Mouse (Mus musculus): ENCODE data around the gene Mylk.
"Not testable (repeated sequence)": the region's sequence is repeated elsewhere in the genome, so short reads cannot be mapped to it uniquely, and the experiment has no call there.

The Mylk gene

DNA sequence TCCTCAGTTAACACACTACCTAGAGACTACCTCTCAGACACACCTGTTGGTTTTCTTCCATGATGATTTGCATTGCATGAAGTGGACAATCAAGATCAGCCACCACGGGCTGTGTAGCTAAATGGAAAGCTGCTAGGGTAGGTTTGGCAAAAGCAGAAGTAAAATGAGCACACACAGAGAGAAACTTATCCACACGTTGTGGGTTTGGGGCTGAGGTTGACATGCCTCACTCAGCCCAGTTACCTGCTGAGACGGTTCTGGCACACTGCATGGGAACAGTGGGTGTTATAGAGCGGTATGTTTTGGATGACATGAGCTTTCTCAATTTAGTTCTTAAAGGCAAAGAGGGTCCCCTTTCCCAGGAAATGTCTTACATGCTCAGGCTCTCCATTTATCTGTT, 25.1 kb downstream of the Mylk start:
- DNase-seq (ENCODE audit: low spot score): no peak

DNA sequence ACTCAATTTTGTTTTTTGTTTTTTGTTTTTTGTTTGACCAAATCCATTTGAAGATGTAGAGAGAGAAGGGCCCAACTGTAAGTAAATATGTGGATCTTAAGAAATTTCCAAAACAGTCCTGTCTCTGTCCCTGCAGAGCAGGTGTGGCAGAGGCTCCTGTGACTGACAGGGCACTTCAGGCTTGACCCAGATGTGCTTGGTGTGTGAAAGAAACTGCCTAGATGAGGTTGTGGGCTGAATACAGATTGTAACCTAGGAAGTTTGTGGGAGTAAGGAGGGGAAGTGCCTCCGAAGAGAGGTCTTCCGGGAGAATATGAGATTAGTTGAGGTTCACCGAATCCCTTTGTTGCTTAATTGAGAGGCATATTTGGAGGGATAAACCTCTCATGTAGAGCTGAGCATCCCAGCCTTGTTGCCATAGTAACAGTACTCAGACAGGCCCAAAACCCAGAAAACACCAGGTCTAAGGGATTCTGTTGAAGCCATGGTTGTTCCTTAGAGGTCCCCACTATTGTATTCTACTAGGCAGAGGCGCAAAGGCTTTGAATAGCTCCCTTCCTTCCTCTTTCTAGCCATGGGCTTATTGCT, 27.5 kb downstream of the Mylk start:
- no peak for DNase-seq (ENCODE audit: low spot score)

- DNase-seq (ENCODE audit: low spot score): no peak
Measured at GRCm38 (mm10) chr16:34782442-34782841, 37.4 kb downstream of the Mylk start.

DNA sequence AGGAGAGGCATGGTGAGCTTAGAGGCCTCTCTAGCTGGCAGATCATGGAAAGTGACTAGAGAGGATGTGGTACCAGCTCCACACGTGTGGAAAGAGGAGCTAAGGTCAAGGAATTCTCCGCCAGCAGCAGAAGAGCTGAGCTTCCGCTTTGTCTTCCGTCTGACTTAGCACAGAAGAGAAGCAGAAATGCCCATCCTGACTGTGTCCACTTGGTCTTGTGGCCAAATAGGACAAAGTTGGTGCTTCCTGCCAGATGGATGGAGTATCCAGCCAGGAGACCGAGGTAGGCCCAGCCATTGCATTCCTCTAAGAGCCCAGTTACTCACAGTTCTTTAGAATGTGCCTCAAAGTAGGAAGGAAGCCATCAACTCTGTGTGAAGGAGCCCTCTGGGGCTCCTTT, 38.5 kb downstream of the Mylk start:
- no peak for DNase-seq (ENCODE audit: low spot score)

DNA sequence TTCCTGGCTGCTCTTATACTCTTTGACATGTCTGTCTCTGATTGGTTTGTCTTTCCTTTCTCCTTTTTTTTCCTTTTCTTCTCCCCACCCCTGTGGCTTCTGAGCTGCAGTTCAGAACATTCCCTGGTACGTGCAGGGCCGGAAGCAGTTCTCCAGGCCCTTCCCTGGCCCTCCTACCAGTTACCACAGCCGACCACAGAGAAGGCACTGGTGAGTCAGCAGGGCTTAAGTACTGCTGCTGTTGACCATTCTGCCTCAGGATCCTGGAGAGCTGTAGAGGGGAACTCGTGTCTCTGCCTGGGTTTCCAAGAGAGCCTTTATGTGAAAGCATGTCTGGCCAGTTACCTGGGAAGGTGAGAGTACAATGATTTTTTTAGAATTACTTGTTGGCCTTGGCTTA, 39.7 kb downstream of the Mylk start:
- DNase-seq (ENCODE audit: low spot score): no peak

GRCm38 (mm10) chr16:34792555-34792954, 47.5 kb downstream of the Mylk start:
- no peak for DNase-seq (ENCODE audit: low spot score)

DNA sequence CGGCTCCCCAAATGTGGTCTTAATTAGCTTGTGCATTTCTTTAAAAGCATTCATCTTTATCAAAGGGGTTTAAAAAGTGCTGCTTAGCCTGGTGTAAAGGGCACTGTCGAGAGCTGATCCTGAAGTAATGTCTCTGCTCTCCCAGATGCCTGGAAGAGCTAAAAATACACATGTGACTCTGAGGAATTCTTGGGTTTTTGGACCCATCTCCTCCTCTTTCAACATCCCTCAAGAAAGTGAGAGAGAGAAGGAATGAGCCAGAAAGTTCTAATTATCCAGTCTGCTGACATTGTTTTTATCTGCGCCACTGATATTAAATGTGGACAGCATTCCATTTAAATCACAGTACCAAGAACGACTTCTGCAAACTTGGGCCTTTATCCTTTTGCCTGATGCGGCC, 48.0 kb downstream of the Mylk start:
- DNase-seq (ENCODE audit: low spot score): no peak

DNA sequence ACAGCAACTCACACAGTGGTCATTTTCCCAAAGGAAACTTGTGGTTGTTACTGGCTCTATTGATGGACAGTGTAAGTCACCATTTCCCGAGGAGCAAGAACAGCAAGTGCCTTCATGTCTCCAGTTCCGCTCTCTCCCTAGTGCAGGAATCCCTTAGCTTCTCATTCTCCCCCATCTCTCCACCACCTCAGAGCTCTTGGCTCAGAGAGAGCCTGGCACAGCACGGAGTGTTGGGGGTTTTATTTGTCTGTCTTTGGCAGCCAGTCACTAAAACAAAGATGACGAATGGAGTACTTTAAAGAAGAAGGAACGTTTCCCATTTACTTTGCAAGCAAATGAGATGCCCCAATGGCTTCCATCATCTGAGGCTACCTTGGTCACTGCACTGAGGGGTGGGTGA, 56.2 kb downstream of the Mylk start:
- no peak for DNase-seq (ENCODE audit: low spot score)

- DNase-seq (ENCODE audit: low spot score): no peak
Measured at GRCm38 (mm10) chr16:34804286-34805010, 59.4 kb downstream of the Mylk start.

- peak; percentile 7 for DNase-seq (ENCODE audit: low spot score)
Measured at GRCm38 (mm10) chr16:34806883-34807767, 62.1 kb downstream of the Mylk start.

DNA sequence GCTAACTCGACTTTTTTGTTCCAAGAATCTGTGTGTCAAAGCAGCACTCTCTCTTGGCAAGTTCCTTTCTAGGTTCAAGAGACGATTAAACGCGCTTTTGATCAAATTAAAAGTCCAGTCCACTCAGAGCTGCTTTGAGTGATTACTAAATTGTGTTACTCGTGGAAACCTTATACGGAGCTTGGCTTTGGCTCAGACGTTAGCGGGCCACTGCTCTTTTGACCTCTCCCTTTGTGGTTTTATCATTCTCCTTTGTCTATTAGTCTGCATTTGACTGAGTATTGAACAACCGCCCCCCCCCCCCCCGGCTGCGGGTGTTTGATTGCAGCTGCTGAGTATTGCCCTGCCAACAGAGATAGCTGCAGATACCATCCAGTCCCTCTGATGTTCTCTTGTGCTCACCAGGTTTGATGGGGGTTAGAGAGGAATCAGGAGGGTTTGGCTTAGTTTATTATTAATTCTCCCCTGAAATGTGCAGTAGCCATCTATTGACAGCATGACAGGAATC, 62.8 kb downstream of the Mylk start:
- no peak for DNase-seq (ENCODE audit: low spot score)

DNA sequence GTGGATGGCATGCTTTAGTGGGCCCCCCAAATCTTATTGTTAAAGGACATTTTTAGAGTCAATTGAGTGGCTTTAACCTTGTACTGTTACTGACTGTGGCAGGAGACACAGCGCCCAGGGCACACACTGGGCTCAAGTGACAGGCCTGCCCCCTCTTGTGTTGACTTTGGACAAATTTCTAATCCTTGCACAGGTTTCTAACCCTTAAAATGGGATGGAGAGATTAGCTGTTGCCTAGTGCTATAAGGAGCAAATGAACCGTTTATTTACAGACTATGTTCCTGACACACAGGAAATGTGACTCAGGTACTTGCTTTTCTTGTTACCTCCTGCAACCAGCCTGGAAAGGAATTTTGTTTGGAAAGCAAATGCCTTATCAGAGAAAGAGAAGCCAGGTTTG, 67.2 kb downstream of the Mylk start:
- no peak for DNase-seq (ENCODE audit: low spot score)

DNA sequence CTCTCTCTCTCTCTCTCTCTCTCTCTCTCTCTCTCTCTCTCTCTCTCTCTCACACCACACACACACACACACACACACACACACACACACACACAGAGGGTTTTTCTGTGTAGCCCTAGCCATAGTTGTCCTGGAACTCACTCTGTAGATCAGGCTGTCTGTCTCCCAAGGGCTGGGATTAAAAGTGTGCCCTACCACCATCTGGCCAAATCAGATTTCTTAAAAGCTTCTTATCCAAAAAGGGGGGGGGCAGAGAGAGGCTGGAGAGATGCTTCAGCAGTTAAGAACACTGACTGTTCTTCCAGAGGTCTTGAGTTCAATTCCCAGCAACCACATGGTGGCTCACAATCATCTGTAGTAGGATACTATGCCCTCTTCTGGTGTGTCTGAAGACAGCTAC, 68.2 kb downstream of the Mylk start:
- DNase-seq (ENCODE audit: low spot score): not testable (repeated sequence)

GRCm38 (mm10) chr16:34813570-34813969, 68.6 kb downstream of the Mylk start:
- no peak for DNase-seq (ENCODE audit: low spot score)

GRCm38 (mm10) chr16:34814612-34815011, 69.6 kb downstream of the Mylk start:
- DNase-seq (ENCODE audit: low spot score): no peak

- no peak for DNase-seq (ENCODE audit: low spot score)
Measured at GRCm38 (mm10) chr16:34816548-34816947, 71.5 kb downstream of the Mylk start.

DNA sequence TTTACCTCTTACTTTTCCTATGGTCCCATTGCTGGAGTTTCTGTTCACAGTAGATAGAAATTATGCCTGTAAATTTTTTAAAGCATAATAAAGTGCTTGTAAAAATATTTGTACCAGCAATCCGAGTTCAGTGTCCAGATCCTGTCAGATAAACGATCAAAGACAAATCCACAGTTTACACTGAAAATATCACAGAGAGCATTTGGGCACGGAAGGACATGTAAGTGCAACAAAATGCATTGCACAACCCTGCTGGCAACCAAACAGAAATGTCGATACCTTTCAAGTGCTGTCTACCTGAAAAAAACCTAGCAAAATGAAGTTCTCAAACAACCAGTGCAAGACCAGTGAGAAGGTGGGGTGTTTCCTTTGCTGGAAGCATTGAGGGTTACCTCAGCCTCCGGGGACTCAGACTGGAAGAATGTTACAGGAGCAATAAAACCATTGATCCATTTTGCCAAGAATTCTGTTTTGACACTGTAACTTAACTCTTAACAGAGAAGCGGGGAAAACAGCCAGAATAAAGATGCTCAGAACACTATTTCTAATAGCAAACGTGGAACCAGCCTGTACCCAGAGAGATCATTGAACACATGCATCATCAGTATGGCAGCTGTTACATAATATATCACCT, 80.2 kb downstream of the Mylk start:
- no peak for DNase-seq (ENCODE audit: low spot score)

GRCm38 (mm10) chr16:34834477-34834876, 89.5 kb downstream of the Mylk start:
- DNase-seq (ENCODE audit: low spot score): no peak

DNA sequence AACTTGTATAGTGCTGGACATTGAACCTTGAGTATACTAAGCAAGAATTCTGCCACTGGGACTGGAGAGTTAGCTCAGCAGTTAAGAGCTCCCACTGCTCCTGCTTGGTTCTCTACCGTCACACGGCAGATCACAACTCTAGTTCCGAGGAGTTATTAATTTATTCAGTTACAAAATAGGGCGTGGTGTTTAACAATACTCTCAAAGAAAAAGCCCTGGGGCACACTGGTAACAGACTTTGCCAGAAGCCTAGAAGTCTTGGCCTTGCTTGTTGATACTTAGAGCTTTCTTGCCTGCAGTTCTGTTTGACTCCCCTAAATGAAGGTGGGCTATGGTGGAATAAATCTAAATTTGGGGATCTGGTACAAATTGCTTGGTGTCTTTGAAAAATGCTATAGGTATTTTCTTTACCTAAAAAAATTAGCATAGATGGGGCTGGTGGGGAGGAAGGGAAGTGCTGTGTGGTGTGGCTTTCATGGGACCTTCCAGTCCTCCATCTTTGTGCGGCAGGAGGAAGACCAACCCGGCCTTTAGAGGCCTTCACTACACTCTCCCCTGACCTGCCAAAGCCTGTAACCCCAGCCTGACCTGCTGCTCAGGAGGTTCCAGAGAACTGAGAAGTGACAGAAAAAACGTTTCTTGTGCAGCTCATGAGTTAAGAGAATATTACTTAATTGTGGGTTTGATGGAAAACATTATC, 94.1 kb downstream of the Mylk start:
- DNase-seq (ENCODE audit: low spot score): no peak

DNA sequence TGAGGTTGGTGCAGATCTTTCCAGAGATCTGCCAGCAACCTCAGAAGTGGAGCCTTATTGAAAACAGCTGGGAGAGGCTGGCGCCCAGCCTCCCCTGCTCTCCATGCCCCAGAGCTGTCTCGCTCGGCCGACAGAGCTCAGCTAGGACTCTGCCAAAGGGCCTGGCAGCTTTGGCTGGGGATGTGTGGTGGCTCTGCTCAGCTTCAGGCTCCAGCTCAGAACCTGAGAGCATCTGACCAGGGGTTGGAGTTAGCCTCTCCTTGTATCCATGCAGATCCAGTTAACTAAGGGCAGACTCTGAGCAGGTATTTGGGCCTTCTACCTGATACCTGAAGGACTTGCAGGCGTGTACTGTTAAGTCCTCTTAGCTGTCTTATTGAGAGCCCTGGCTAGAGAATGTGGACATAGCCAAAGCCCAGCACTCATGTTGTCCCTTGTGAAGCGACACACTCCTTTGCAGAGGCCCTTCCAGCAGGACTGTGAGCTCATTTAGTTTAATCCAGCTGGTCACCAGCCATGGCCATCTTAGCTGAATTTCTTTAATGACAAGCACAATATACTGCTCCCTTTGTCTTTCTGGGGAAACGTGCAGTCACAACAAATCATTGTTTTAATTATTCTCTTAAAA, 94.8 kb downstream of the Mylk start:
- DNase-seq (ENCODE audit: low spot score): no peak

- DNase-seq (ENCODE audit: low spot score): no peak
Measured at GRCm38 (mm10) chr16:34844783-34845182, 99.8 kb downstream of the Mylk start.
